Mouse (Mus musculus) limb, embryonic 14.5 days (tissue): ENCODE measurements around the gene Dpp9. TPM values are rescaled to one million over a fixed set of nuclear protein-coding genes. Genes with fewer than 3 reads are reported as not detected.

Experiments
- ATAC-seq: fragments of 200-750 bp; cut with Nextera tagmentation; 2 replicates; pipeline ENCODE4 v1.8.0; 2017; ENCODE audit warnings: low read depth, moderate number of reproducible peaks, moderate TSS enrichment; ENCODE audit not compliant: low FRiP score
- DNase-seq: peaks from one replicate; pipeline ENCODE4 v3.0.0-alpha.2; 2015; ENCODE audit warnings: low spot score
- H3K27ac ChIP-seq: fragments of 300-500 bp; sonication (generic); replicated peaks from 2 replicates; pipeline ENCODE4 v1.5.1; 2014; ENCODE audit warnings: low read depth, mild to moderate bottlenecking, low read length, moderate library complexity, mixed read lengths
- H3K27me3 ChIP-seq: fragments of 300-500 bp; sonication (generic); 2 replicates; pipeline ENCODE4 v1.6.1; 2014; ENCODE audit warnings: low read length, mixed read lengths; ENCODE audit not compliant: control insufficient read depth, insufficient read depth
- H3K36me3 ChIP-seq: fragments of 300-500 bp; sonication (generic); 2 replicates; pipeline ENCODE4 v1.6.1; 2014; ENCODE audit warnings: mild to moderate bottlenecking, low read length, moderate library complexity, mixed read lengths; ENCODE audit not compliant: control insufficient read depth, insufficient read depth
- H3K4me1 ChIP-seq: fragments of 300-500 bp; sonication (generic); 2 replicates; pipeline ENCODE4 v1.6.1; 2014; ENCODE audit warnings: antibody characterized with exemption, low read length, mixed read lengths; ENCODE audit not compliant: control insufficient read depth, insufficient read depth
- H3K4me2 ChIP-seq: fragments of 300-500 bp; sonication (generic); replicated peaks from 2 replicates; pipeline ENCODE4 v1.6.1; 2014; ENCODE audit warnings: low read depth, mild to moderate bottlenecking, low read length, moderate library complexity; ENCODE audit not compliant: severe bottlenecking
- H3K4me3 ChIP-seq: fragments of 300-500 bp; sonication (generic); replicated peaks from 2 replicates; pipeline ENCODE4 v1.5.1; 2014; ENCODE audit warnings: low read length
- H3K9ac ChIP-seq: fragments of 300-500 bp; sonication (generic); 2 replicates; pipeline ENCODE4 v1.6.1; 2014; ENCODE audit warnings: mild to moderate bottlenecking, low read depth, low read length, moderate library complexity; ENCODE audit not compliant: severe bottlenecking
- H3K9me3 ChIP-seq: fragments of 300-500 bp; sonication (generic); 2 replicates; pipeline ENCODE4 v1.6.1; 2016; ENCODE audit warnings: low read length; ENCODE audit not compliant: control insufficient read depth
- POLR2A ChIP-seq: fragments of 200-500 bp; IDR thresholded peaks from 2 replicates; pipeline ENCODE4 v1.8.0; 2012; ENCODE audit warnings: inconsistent platforms, mild to moderate bottlenecking, moderate library complexity, borderline replicate concordance; ENCODE audit not compliant: insufficient read depth, insufficient read length; ENCODE audit errors: extremely low read depth
- WGBS: fragments of 180-500 bp; shearing (Covaris S2); extraction: QIAGEN DNeasy Blood & Tissue Kit; methylation state at CpG from one replicate; pipeline ENCODE4 v1.1.7; 2014; 5-methylcytosine and 5-hydroxymethylcytosine counted together
- polyA plus RNA-seq, 2 experiments: library from polyadenylated mRNA; depleted of rRNA in 1 of 2; stranded (reverse) in 1 of 2; unstranded in 1 of 2; fragments of >200 nt; fragmentation: Nextera tagmentation in 1 of 2; extraction: Ambion mirVana in 1 of 2; gene quantifications; 2 replicates each; pipeline versions ENCODE4 v1.2.1 to v1.2.3; 2012 to 2014

The Dpp9 gene
- polyA plus RNA-seq, 2 experiments, result 33.9 to 54.3 TPM

- H3K4me1 ChIP-seq, result no peaks in the 10 kb centered on the region
- H3K4me3 ChIP-seq, result no peak overlapping the region
- no peak overlapping the region for H3K4me2 ChIP-seq
- no peak for TF ChIP-seq POLR2A
- DNase-seq (peak; percentile 50), ATAC-seq (no peak)
- H3K27ac ChIP-seq, result no peak overlapping the region
- no peaks in the 10 kb centered on the region for H3K27me3 ChIP-seq
- 18% methylated on average over 5 of the region's 6 CpGs for WGBS
- H3K9ac ChIP-seq, result no peak overlapping the region
- H3K9me3 ChIP-seq, result no peaks in the 10 kb centered on the region
- no peaks in the 10 kb centered on the region for H3K36me3 ChIP-seq
Measured at GRCm38 (mm10) chr17:56251136-56251829, 32.6 kb upstream of the Dpp9 start.

GRCm38 (mm10) chr17:56245608-56246007 lies 26.9 kb upstream of the Dpp9 start:
- Histone ChIP-seq H3K9ac (no peak overlapping the region), H3K9me3 (no peaks in the 10 kb centered on the region), H3K4me1 (no peaks in the 10 kb centered on the region), H3K27ac (no peak overlapping the region), H3K4me3 (no peak overlapping the region), H3K36me3 (no peaks in the 10 kb centered on the region), H3K4me2 (no peak overlapping the region), H3K27me3 (no peaks in the 10 kb centered on the region)
- TF ChIP-seq POLR2A, result no peak
- 56% methylated on average over 7 of the region's 7 CpGs for WGBS
- no peak for ATAC-seq
- DNase-seq, result no peak

GRCm38 (mm10) chr17:56241541-56242401 lies 23.1 kb upstream of the Dpp9 start:
- Histone ChIP-seq H3K4me2 (no peak overlapping the region), H3K27me3 (no peaks in the 10 kb centered on the region), H3K27ac (no peak overlapping the region), H3K9me3 (no peaks in the 10 kb centered on the region), H3K4me1 (no peaks in the 10 kb centered on the region), H3K9ac (no peak overlapping the region), H3K36me3 (no peaks in the 10 kb centered on the region), H3K4me3 (no peak overlapping the region)
- ATAC-seq (peak; percentile 53; the same call in 1 of the 2 replicates), DNase-seq (peak; percentile 91)
- under 1% methylated on average over 33 of the region's 33 CpGs for WGBS
- TF ChIP-seq POLR2A, result no peak

- WGBS, result 5% methylated on average over 14 of the region's 14 CpGs
- H3K9me3 ChIP-seq, result no peaks in the 10 kb centered on the region
- TF ChIP-seq POLR2A, result no peak
- H3K4me1 ChIP-seq, result no peaks in the 10 kb centered on the region
- no peak overlapping the region for H3K9ac ChIP-seq
- no peak overlapping the region for H3K4me2 ChIP-seq
- H3K27ac ChIP-seq, result no peak overlapping the region
- H3K4me3 ChIP-seq, result no peak overlapping the region
- ATAC-seq (peak; percentile 15; the same call in 1 of the 2 replicates), DNase-seq (no peak)
- no peaks in the 10 kb centered on the region for H3K27me3 ChIP-seq
- no peaks in the 10 kb centered on the region for H3K36me3 ChIP-seq
Measured at GRCm38 (mm10) chr17:56233818-56234469, 15.2 kb upstream of the Dpp9 start.

- Histone ChIP-seq H3K9ac (no peak overlapping the region), H3K4me1 (no peaks in the 10 kb centered on the region), H3K4me2 (no peak overlapping the region), H3K27ac (no peak overlapping the region), H3K4me3 (no peak overlapping the region), H3K9me3 (no peaks in the 10 kb centered on the region), H3K36me3 (no peaks in the 10 kb centered on the region), H3K27me3 (no peaks in the 10 kb centered on the region)
- DNase-seq (no peak), ATAC-seq (no peak)
- TF ChIP-seq POLR2A, result no peak
- 51% methylated on average over 8 of the region's 8 CpGs for WGBS
Measured at GRCm38 (mm10) chr17:56233389-56233788, 14.7 kb upstream of the Dpp9 start.
